Mouse (Mus musculus) 3T3-L1 (cell line): Measurements from ENCODE around the gene Il11ra1.
"Not testable (repeated sequence)": the region's sequence is repeated elsewhere in the genome, so short reads cannot be mapped to it uniquely, and the experiment has no call there.

Experiments used
- DNase-seq: peaks from one replicate; pipeline ENCODE4 v3.0.0-alpha.2; 2015; ENCODE audit warnings: low read depth, low spot score

The Il11ra1 gene

DNA sequence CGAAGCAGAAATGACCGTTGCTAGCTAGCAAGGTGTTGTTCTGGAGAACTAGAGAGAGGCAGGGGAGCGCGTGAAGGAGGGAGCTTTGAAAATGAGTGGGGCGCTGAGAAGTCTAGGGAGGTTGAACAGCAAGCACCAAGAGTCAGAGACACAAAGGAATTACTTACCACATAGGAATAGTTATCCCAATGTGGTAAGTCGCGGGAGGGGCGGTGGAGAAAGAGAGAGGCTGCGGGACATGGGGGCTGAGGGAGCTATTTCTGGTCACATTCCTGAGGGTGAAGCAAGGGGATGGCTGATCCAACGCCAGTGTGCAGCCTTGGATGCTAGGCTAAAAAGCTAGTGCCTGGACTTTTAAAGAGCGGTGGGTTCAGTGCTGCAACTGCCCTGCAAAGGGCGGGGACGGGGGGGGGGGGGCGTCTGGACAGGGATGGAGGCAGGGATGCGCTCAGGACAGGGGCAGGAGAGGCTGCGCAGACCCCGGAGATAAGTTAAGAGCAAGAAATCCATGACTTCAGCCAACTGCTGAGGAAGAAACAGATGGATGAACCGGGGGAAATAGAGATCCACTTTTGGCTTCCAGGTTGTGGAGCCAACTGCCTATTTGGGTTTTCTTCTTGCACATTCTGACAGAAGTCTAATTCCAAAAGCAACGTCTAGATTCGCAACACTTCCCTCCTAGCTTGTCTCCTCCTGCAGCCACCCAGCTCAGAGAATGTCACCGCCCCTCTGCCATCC, 82.1 kb downstream of the Il11ra1 start:
- DNase-seq, result not testable (repeated sequence)

DNA sequence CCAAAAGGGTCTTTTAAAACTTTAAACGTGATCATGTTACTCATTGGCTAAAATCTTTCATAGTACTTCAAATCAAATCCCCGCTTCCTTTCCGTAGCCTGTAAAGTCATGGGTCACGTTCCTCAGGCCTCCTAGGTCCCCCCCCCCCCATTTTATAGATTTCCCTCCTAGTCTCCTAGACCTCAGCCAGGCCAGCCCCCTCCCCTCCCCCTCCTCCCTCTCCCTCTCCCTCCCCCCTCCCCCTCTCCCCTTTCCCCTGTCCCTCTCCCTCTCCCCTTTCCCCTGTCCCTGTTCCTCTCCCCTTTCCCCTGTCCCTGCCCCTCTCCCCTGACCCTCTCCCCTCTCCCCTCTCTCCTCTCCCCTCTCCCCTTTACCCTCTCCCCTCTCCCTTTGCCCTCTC, 82.9 kb downstream of the Il11ra1 start:
- not testable (repeated sequence) for DNase-seq

GRCm38 (mm10) chr4:41783197-41783596, 83.4 kb downstream of the Il11ra1 start:
- DNase-seq, result not testable (repeated sequence)
